Mouse (Mus musculus) cerebellum, adult 2 months (tissue): ENCODE data around the gene Cdk12.

Experiments
- CTCF ChIP-seq: fragments of 200-500 bp; IDR thresholded peaks from 2 replicates; pipeline ENCODE4 v1.5.1; 2011; ENCODE audit warnings: low read depth, mild to moderate bottlenecking, control low read depth, low read length, moderate library complexity, borderline replicate concordance; ENCODE audit not compliant: insufficient read depth
- POLR2A ChIP-seq: fragments of 200-500 bp; IDR thresholded peaks from 2 replicates; pipeline ENCODE4 v1.6.1; 2011; ENCODE audit warnings: low read length, control low read depth, borderline replicate concordance; ENCODE audit not compliant: insufficient read depth

DNA sequence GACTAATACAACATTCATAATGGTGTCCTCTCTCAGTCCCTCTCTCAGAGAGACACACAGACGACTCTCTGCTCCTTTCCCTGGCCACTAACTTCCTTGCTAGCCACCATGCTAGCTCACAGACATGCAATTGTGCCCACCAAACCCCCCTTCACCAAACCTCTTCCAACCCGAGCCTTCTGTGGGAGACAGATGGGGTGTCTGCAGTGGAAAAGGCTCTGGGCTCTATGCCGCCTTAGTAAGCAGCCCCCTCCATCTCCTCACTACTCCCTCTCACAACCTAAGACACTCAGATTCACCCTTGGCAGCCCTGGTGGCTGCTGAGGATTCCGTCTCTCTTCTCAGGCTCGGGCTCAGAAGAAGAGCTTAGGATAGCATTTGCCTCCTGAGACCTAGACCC lies 84.7 kb downstream of the Cdk12 start:
- TF ChIP-seq POLR2A (no peak), CTCF (no peak)
